Mouse (Mus musculus) neural tube, embryonic 15.5 days (tissue): ENCODE data around the gene Notch3. TPM values are rescaled to one million over a fixed set of nuclear protein-coding genes. Genes with fewer than 3 reads are reported as not detected.
"Not testable (repeated sequence)": the region's sequence is repeated elsewhere in the genome, so short reads cannot be mapped to it uniquely, and the experiment has no call there.

ENCODE experiments used
- ATAC-seq: fragments of 200-750 bp; cut with Nextera tagmentation; 2 replicates; pipeline ENCODE4 v1.8.0; 2017; ENCODE audit warnings: mild to moderate bottlenecking, moderate TSS enrichment, moderate library complexity; ENCODE audit not compliant: low FRiP score
- H3K27ac ChIP-seq: fragments of 300-500 bp; sonication (generic); replicated peaks from 2 replicates; pipeline ENCODE4 v1.5.1; 2015; ENCODE audit warnings: mild to moderate bottlenecking, inconsistent platforms
- H3K27me3 ChIP-seq: fragments of 300-500 bp; sonication (generic); replicated peaks from 2 replicates; pipeline ENCODE4 v1.6.1; 2015; ENCODE audit warnings: inconsistent platforms
- H3K36me3 ChIP-seq: fragments of 300-500 bp; sonication (generic); 2 replicates; pipeline ENCODE4 v1.6.1; 2015; ENCODE audit warnings: inconsistent platforms
- H3K4me1 ChIP-seq: fragments of 300-500 bp; sonication (generic); 2 replicates; pipeline ENCODE4 v1.6.1; 2015; ENCODE audit warnings: inconsistent platforms
- H3K4me2 ChIP-seq: fragments of 300-500 bp; sonication (generic); 2 replicates; pipeline ENCODE4 v1.6.1; 2015; ENCODE audit warnings: inconsistent platforms, mild to moderate bottlenecking, moderate library complexity
- H3K4me3 ChIP-seq: fragments of 300-500 bp; sonication (generic); replicated peaks from 2 replicates; pipeline ENCODE4 v1.5.1; 2015; ENCODE audit warnings: mild to moderate bottlenecking, inconsistent platforms
- H3K9ac ChIP-seq: fragments of 300-500 bp; sonication (generic); replicated peaks from 2 replicates; pipeline ENCODE4 v1.6.1; 2015; ENCODE audit warnings: mild to moderate bottlenecking, inconsistent platforms
- H3K9me3 ChIP-seq: fragments of 300-500 bp; sonication (generic); replicated peaks from 2 replicates; pipeline ENCODE4 v1.6.1; 2016; ENCODE audit warnings: inconsistent platforms
- WGBS: fragments of 180-500 bp; shearing (Covaris S2); methylation state at CpG from one replicate; pipeline ENCODE4 v1.1.7; 2015; ENCODE audit warnings: mixed read lengths; 5-methylcytosine and 5-hydroxymethylcytosine counted together
- polyA plus RNA-seq: library from polyadenylated mRNA; unstranded; fragments of >200 nt; fragmentation: Nextera tagmentation; extraction: Ambion mirVana; gene quantifications from 2 replicates; pipeline ENCODE4 v1.2.1, GENCODE M21; 2015

Notch3 gene
- polyA plus RNA-seq, 1 experiment from 2014 or later, result 6.1 TPM

DNA sequence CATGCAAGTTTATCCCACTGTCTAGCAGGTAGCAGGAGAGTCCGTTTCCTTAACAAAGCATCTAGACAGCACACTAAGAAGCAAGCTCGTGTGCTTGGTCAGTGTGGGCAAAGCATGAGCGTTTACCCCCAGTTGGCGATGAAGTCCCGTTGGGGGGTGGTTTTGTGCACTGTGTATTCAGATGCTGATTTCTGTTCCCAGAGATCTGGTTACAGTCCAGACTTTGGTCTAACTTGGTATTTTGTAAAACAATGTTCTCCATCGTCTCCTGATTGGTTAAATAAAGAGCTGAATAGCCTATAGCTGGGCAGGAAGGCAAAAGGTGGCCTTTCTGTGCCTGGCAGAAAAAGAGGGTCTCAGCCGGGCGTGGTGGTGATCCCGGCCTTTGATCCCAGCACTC is 36.1 kb downstream of the Notch3 start:
- 94% methylated on average over 9 of the region's 9 CpGs for WGBS

DNA sequence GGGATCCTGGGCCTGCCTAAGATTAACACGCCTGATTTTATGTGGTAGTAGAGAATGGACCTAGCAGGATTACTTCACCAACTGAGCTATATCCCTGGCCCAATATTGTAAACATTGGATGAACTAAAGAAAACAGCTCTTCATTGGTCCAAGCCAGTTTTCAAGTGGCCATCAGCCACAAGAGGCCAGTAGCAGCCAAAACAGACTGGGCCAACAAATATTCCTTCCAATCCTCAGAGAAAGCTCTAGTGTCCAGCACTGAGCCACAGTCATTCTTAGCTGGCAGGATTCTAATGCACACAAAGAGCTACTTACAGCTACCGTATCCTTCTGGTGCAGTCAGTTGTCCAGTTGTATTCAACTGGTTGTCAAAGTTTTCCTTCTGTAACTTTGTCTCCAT is 39.5 kb downstream of the Notch3 start:
- no peak for ATAC-seq
- H3K9ac ChIP-seq, result no peak overlapping the region
- no peaks in the 10 kb centered on the region for H3K4me1 ChIP-seq
- H3K4me2 ChIP-seq, result no peak overlapping the region
- no peak overlapping the region for H3K4me3 ChIP-seq
- WGBS, result 93% methylated on average over 2 of the region's 2 CpGs
- no peak overlapping the region for H3K27ac ChIP-seq
- H3K27me3 ChIP-seq, result no peaks in the 10 kb centered on the region
- H3K36me3 ChIP-seq, result no peaks in the 10 kb centered on the region; the same call in 1 of the 2 replicates
- H3K9me3 ChIP-seq, result no peaks in the 10 kb centered on the region

More for the DNA sequence above, 36.1 kb downstream of the Notch3 start:
- H3K27ac ChIP-seq, result no peak overlapping the region
- H3K4me3 ChIP-seq, result no peak overlapping the region
- no peaks in the 10 kb centered on the region; the same call in 1 of the 2 replicates for H3K36me3 ChIP-seq
- H3K4me1 ChIP-seq, result no peaks in the 10 kb centered on the region
- H3K4me2 ChIP-seq, result no peak overlapping the region
- no peaks in the 10 kb centered on the region for H3K9me3 ChIP-seq
- no peak for ATAC-seq
- H3K9ac ChIP-seq, result no peak overlapping the region
- H3K27me3 ChIP-seq, result no peaks in the 10 kb centered on the region

DNA sequence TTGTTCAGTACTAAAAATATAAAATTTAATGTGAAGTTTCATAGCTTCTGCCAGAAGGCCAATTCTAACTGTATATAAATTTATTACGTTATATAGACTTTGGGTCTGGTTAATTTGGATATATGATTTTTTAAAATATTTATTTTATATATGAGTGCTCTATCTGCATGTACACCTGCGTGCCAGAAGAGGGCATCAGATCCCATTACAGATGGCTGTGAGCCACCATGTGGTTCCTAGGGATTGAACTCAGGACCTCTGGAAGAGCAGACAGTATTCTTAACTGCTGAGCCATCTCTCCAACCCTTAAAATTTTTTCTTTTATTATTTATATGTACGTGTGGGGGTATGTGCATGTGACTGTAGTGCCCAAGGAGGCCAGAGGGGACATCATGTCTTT is 41.2 kb downstream of the Notch3 start:
- Histone ChIP-seq H3K27me3 (no peaks in the 10 kb centered on the region), H3K9me3 (no peaks in the 10 kb centered on the region), H3K4me2 (no peak overlapping the region), H3K27ac (no peak overlapping the region), H3K9ac (no peak overlapping the region), H3K4me1 (no peaks in the 10 kb centered on the region), H3K4me3 (no peak overlapping the region), H3K36me3 (no peaks in the 10 kb centered on the region; the same call in 1 of the 2 replicates)
- WGBS, result 87% methylated on average over 3 of the region's 3 CpGs
- no peak for ATAC-seq

DNA sequence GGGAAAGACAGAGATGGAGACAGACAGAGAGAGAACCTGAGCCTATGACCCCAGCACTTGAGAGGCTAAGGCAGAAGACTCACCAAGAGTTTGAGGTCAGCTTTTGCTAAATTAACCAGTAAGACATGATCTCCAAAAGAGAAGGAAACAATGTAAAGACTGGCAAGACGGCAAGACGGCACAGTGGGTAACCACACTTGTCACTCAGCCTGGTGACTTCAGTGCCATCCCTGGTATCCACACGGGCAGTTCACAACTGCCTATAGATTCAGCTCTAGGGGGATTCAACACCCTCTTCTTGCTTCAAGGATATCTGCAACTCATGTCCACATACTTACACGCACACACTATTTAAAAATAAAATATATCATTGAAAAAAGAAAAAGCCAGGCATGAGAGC is 43.1 kb downstream of the Notch3 start:
- Histone ChIP-seq H3K36me3 (no peaks in the 10 kb centered on the region), H3K4me3 (no peak overlapping the region), H3K27me3 (no peaks in the 10 kb centered on the region), H3K27ac (no peak overlapping the region), H3K9ac (no peak overlapping the region), H3K9me3 (no peaks in the 10 kb centered on the region), H3K4me2 (no peak overlapping the region), H3K4me1 (peaks cover 4% of the 10 kb centered on the region)
- WGBS, result 90% methylated on average over 4 of the region's 4 CpGs
- no peak for ATAC-seq

DNA sequence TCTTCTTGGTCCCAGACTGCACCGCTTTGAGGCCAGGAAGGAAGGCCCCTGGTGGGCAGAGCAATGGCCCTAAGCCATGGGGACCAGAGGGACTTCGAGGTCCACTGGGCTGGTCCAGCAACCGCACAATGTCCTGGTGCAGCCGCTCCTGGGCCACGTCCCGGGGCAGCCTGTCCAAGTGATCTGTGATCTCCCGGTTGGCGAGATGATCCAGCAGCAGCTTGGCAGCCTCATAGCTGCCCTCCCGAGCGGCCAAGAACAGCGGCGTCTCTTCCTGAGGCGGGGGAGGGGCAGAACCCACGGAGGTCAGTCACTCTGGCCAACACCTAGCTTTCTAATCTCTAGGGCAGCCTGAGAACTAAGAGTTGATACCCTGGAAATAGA is 44.1 kb downstream of the Notch3 start:
- Histone ChIP-seq H3K4me2 (no peak overlapping the region), H3K36me3 (no peaks in the 10 kb centered on the region), H3K4me3 (no peak overlapping the region), H3K4me1 (peaks cover 13% of the 10 kb centered on the region), H3K9ac (no peak overlapping the region), H3K27me3 (no peaks in the 10 kb centered on the region), H3K27ac (no peak overlapping the region), H3K9me3 (no peaks in the 10 kb centered on the region)
- 85% methylated on average over 14 of the region's 14 CpGs for WGBS
- ATAC-seq, result no peak

DNA sequence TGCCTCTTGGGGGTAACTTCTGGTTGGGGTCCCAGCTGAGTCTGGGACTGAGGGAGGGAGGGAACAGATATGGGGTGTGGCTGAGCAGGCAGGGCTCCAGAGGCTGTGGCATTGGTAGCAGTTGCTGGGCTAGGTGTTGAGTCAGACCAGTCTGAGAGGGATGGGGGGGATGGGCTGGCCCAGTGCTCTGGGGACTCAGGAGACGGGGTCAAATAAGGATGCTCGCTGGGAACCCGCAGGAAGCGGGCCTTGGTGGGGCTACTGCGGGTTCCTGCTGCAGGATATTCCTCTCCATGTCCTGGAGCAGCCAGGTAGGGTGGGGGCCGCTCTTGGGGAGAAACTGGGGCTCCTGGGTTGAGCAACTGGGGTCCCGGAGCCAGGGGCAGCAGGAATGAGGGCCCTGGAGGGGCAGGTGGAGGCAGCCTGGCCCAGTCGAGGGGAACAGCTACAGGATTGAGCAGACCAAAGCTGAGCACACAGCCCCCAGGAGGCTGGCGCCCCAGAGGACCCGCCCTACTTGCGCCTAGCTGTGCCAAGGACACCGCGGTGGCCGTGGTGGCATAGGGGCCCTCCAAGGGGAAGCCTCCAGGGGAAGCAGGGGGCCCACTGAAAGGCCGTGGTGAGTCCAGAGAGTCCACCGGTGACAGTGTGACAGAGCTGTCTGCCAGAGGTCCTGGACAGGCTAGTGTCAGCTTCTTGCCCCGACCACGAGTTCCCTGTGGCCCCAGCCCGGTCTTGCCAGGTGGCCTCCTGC is 44.6 kb downstream of the Notch3 start:
- H3K4me3 ChIP-seq, result no peak overlapping the region
- H3K4me1 ChIP-seq, result peaks cover 19% of the 10 kb centered on the region
- WGBS, result 80% methylated on average over 19 of the region's 19 CpGs
- no peaks in the 10 kb centered on the region for H3K9me3 ChIP-seq
- H3K27ac ChIP-seq, result no peak overlapping the region
- no peak overlapping the region for H3K4me2 ChIP-seq
- H3K36me3 ChIP-seq, result no peaks in the 10 kb centered on the region
- no peak overlapping the region for H3K9ac ChIP-seq
- H3K27me3 ChIP-seq, result no peaks in the 10 kb centered on the region
- ATAC-seq, result no peak

DNA sequence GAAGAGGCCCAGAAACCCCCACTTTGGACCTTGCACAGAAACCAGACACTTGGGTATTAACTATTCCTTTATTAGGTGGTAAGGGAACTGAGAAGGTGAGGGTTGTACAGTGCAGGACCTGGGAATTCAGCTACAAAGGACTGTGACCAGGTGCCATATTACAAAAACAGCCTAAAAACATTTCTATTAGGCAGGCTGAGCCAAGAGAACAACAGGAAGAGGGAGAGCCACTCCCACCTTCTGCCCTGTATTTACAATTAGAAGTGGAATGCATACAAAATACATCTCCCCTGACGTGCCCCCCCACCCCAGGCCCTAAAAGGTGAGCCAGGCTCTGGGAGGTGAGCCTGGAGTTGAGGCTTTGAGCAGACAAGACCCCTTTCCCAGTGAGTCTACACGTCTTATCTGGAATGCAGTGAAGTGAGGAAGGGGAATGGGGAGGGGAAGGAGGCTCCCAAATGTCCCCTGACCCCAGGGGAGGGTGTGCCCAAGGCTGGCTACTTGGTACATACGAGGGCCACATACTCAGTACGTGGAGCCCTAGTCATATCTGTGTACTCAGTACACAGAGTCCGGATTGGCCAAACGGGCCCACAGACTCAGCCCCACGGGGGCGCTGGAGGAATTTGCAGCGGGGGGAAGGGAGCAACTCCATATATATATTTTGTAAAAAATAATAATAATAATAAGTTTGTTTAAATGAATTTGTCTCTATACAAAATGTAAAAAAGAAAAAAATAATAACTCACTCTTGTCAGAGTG is 45.7 kb downstream of the Notch3 start:
- Histone ChIP-seq H3K9ac (no peak overlapping the region), H3K36me3 (no peaks in the 10 kb centered on the region), H3K4me1 (peaks cover 20% of the 10 kb centered on the region), H3K27ac (no peak overlapping the region), H3K9me3 (no peaks in the 10 kb centered on the region), H3K4me2 (no peak overlapping the region), H3K27me3 (no peaks in the 10 kb centered on the region), H3K4me3 (no peak overlapping the region)
- 86% methylated on average over 9 of the region's 9 CpGs for WGBS
- no peak for ATAC-seq

DNA sequence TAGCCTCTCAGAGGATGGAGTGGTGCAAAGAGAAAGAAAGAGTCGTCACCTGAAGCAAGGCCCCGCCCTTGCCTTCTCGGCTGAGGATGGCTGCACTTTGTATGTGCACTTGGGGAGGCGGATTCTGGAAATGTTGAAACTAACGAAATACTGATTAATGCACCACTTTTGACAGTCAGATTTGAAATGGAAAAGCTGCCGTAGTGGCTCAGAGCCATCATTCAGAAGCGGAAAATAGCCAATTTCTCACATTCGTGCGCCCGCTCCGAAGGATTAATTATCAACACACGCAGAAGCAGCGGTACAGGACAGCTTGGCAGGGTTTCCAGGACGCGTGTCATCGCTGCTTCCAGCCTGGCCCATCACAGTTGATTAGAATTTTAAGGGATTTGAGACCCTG is 47.5 kb downstream of the Notch3 start:
- H3K9me3 ChIP-seq, result no peaks in the 10 kb centered on the region
- H3K9ac ChIP-seq, result no peak overlapping the region
- peaks cover 30% of the 10 kb centered on the region for H3K4me1 ChIP-seq
- 63% methylated on average over 16 of the region's 16 CpGs for WGBS
- H3K4me3 ChIP-seq, result no peak overlapping the region
- H3K27ac ChIP-seq, result no peak overlapping the region; the same call in 1 of the 2 replicates
- 0 out of 2 replicates have a peak overlapping the region, but pooled peaks have one; percentile 6 for H3K4me2 ChIP-seq
- no peaks in the 10 kb centered on the region for H3K36me3 ChIP-seq
- peaks cover 5% of the 10 kb centered on the region; the same call in 1 of the 2 replicates for H3K27me3 ChIP-seq
- no peak for ATAC-seq

DNA sequence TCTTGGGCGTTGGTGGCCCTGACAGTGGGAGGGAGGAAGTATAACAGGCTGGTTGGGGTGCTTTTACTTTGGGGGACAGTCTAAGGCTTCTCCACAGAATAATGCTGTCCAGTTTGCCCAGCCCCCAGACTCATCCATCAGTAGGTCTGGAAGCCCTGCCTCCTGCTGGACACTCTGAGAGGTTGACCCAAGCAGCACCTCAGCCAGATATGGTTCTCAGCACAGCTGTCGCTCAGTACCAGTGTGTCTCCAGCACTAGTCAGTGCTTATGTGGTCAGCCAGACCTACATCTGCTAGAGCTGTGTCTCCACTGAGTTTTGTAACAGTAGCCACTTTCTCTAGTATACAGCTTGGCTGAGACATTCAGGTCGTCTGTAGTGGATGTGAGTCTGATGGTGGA is 48.2 kb downstream of the Notch3 start:
- ATAC-seq, result no peak
- H3K9ac ChIP-seq, result no peak overlapping the region

DNA sequence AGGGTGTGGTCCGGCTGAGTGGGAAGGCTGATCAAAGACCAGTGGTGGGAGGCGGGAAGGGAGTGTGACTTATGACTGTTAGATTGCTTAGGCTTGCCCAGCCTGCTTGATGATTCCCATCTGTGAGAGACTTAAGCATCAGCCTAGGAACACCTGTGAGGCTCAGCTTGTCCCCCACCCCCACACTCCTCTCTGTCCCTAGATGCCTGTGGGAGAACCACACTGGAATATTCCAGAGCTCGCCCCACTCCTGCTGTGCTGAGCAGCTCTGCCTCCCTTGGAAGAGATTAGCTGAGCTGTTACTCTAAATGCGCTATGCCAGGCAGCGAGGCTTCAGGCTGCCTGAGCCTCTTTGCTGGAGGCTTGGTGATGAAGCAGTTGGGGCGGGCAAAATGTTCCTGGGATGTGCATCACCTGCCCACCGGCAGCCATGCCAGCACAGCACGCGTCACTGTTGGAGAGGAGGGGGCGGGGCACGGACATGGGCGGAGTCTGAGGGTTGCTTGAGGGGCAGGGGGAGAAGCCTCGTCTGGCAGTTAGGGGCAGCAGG is 48.7 kb downstream of the Notch3 start:
- not testable (repeated sequence) for H3K36me3 ChIP-seq, H3K9ac ChIP-seq, H3K9me3 ChIP-seq, H3K27me3 ChIP-seq
- Histone ChIP-seq H3K4me2 (peak overlapping the region; percentile 52), H3K4me3 (peak overlapping the region; percentile 10; the same call in 1 of the 2 replicates), H3K4me1 (peaks cover 42% of the 10 kb centered on the region), H3K27ac (peak overlapping the region; percentile 51)
- peak; percentile 55 for ATAC-seq
- 2% methylated on average over 12 of the region's 13 CpGs for WGBS

More for the DNA sequence above, 48.2 kb downstream of the Notch3 start:
- H3K4me3 ChIP-seq, result peak overlapping the region; percentile 10; the same call in 1 of the 2 replicates
- 20% methylated on average over 3 of the region's 3 CpGs for WGBS
- H3K4me2 ChIP-seq, result peak overlapping the region; percentile 52
- H3K4me1 ChIP-seq, result peaks cover 37% of the 10 kb centered on the region
- peak overlapping the region; percentile 51 for H3K27ac ChIP-seq
- H3K9me3 ChIP-seq, result no peaks in the 10 kb centered on the region
- no peaks in the 10 kb centered on the region for H3K36me3 ChIP-seq
- H3K27me3 ChIP-seq, result peaks cover 5% of the 10 kb centered on the region; the same call in 1 of the 2 replicates

DNA sequence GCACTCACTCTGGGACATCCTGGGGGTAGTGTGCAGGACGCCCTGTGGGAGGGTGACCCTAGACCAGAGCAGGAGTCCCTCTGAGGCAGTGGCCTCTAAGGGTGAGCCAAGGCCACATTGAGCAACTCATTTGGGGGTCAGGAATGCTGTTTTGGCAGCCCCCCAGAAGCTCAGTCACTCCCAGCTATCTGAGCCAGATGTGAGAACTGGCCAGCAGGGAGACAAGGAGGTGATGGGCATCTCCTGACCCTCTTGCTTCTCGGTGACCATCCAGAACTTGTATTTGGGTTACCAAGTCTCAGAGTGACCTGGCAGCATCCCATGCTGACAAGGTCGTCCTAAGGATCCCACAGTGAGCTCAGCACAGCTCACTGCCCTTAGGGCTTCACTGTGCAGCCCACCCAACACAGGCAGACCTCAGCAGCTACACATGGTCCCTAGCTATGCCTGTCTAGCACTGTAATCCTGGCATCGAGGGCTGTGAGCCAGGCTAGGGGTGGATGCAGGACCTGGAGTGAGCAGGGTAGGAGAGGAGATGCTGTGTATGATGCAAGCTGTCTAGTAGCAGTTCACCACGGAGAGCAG is 49.3 kb downstream of the Notch3 start:
- Histone ChIP-seq H3K36me3 (no peaks in the 10 kb centered on the region), H3K27ac (peak overlapping the region; percentile 51; the same call in 1 of the 2 replicates), H3K4me1 (peaks cover 44% of the 10 kb centered on the region), H3K9ac (no peak overlapping the region), H3K9me3 (no peaks in the 10 kb centered on the region), H3K4me2 (peak overlapping the region; percentile 52; the same call in 1 of the 2 replicates), H3K27me3 (peaks cover 5% of the 10 kb centered on the region; the same call in 1 of the 2 replicates), H3K4me3 (no peak overlapping the region)
- ATAC-seq, result 0 out of 2 replicates have a peak, but pooled peaks have one; percentile 11
- 44% methylated on average over 5 of the region's 5 CpGs for WGBS
